Mouse (Mus musculus): ENCODE measurements around the gene Nudt17.

- no peak for TF ChIP-seq GATA1 (IDR thresholded peaks at IDR 0.05; ENCODE audit: borderline replicate concordance, low read length)
- no peak for TF ChIP-seq FLI1 (IDR thresholded peaks at IDR 0.05; ENCODE audit: low read length)
These were observed 20.5 kb upstream of the Nudt17 start for GRCm38 (mm10) chr3:96728634-96729402.

All from megakaryocyte, embryonic 14.5 days (primary cell).